Mouse (Mus musculus): ENCODE data around the gene Mapt.

DNA sequence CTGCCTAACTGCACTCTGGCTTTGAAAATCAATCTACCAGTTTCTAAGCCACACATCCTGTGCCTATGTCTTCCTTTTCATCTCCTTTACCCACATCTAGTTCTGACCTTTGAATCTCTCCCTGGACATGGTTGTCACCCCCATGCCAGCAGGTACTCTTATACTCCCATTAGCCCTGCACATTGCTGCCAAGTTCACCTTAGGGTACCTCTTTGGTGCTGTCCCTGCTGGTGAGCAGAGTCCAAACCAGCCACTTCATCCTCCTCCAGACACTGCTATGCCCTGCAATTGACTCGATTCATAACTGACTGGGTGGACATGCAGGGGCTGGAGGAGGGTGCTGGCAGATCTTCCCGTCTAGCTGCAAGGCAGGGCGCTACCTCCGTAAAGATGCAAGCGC, 50.3 kb downstream of the Mapt start:
- TF ChIP-seq CTCF (IDR thresholded peaks at IDR 0.05; ENCODE audit: low read depth, low read length) = no peak
- TF ChIP-seq POLR2A (IDR thresholded peaks at IDR 0.05; ENCODE audit: extremely low read depth, insufficient read depth, low read length) = no peak
